Mouse (Mus musculus) forebrain, embryonic 16.5 days (tissue): Measurements from ENCODE around the gene Olfr19. TPM values are rescaled to one million over a fixed set of nuclear protein-coding genes. Genes with fewer than 3 reads are reported as not detected.
"Not testable (repeated sequence)": the region's sequence is repeated elsewhere in the genome, so short reads cannot be mapped to it uniquely, and the experiment has no call there.

Source experiments
- ATAC-seq: fragments of 200-750 bp; cut with Nextera tagmentation; 2 replicates; pipeline ENCODE4 v1.8.0; 2017; ENCODE audit warnings: mild to moderate bottlenecking, moderate library complexity
- H3K27ac ChIP-seq: fragments of 300-500 bp; sonication (generic); 2 replicates; pipeline ENCODE4 v1.5.1; 2014; ENCODE audit warnings: low read length, control low read depth
- H3K27me3 ChIP-seq: fragments of 300-500 bp; sonication (generic); replicated peaks from 2 replicates; pipeline ENCODE4 v1.6.1; 2014; ENCODE audit warnings: low read length; ENCODE audit not compliant: control insufficient read depth, insufficient read depth
- H3K36me3 ChIP-seq: fragments of 300-500 bp; sonication (generic); 2 replicates; pipeline ENCODE4 v1.6.1; 2014; ENCODE audit not compliant: control insufficient read depth, insufficient read depth
- H3K4me1 ChIP-seq: fragments of 300-500 bp; sonication (generic); replicated peaks from 2 replicates; pipeline ENCODE4 v1.6.1; 2014; ENCODE audit warnings: low read length; ENCODE audit not compliant: control insufficient read depth, insufficient read depth
- H3K4me2 ChIP-seq: fragments of 300-500 bp; sonication (generic); 2 replicates; pipeline ENCODE4 v1.6.1; 2014; ENCODE audit warnings: mild to moderate bottlenecking, low read length, control low read depth
- H3K4me3 ChIP-seq: fragments of 300-500 bp; sonication (generic); replicated peaks from 2 replicates; pipeline ENCODE4 v1.5.1; 2014; ENCODE audit warnings: mild to moderate bottlenecking, low read length, control low read depth
- H3K9ac ChIP-seq: fragments of 300-500 bp; sonication (generic); replicated peaks from 2 replicates; pipeline ENCODE4 v1.6.1; 2014; ENCODE audit warnings: low read depth, low read length, control low read depth
- H3K9me3 ChIP-seq: fragments of 300-500 bp; sonication (generic); 2 replicates; pipeline ENCODE4 v1.6.1; 2016; ENCODE audit warnings: low read length; ENCODE audit not compliant: control insufficient read depth
- WGBS: fragments of 180-500 bp; shearing (Covaris S2); extraction: QIAGEN DNeasy Blood & Tissue Kit; methylation state at CpG from one replicate; pipeline ENCODE4 v1.1.7; 2014; 5-methylcytosine and 5-hydroxymethylcytosine counted together
- polyA plus RNA-seq: library from polyadenylated mRNA; unstranded; fragments of >200 nt; fragmentation: Nextera tagmentation; extraction: Ambion mirVana; gene quantifications from 2 replicates; pipeline ENCODE4 v1.2.1, GENCODE M21; 2015

The Olfr19 gene
- polyA plus RNA-seq: not detected in 2 replicates

- WGBS: 69% methylated on average over 2 of the region's 2 CpGs
- ATAC-seq: no peak
- Histone ChIP-seq H3K27ac (no peak within 1 kb of the TSS), H3K36me3 (no peaks in the 10 kb centered on the region), H3K27me3 (no peaks in the 10 kb centered on the region), H3K9ac (no peak within 1 kb of the TSS), H3K4me2 (no peak within 1 kb of the TSS), H3K4me1 (no peaks in the 10 kb centered on the region), H3K9me3 (no peaks in the 10 kb centered on the region), H3K4me3 (no peak within 1 kb of the TSS)
Measured at GRCm38 (mm10) chr16:16676305-16676704, at the start of gene Olfr19. TSS of gene Olfr19 (minus strand) at chr16:16676405.

- no peaks in the 10 kb centered on the region for H3K4me1 ChIP-seq
- H3K4me2 ChIP-seq: no peak overlapping the region
- no peaks in the 10 kb centered on the region for H3K9me3 ChIP-seq
- no peaks in the 10 kb centered on the region for H3K27me3 ChIP-seq
- H3K27ac ChIP-seq: no peak overlapping the region
- no peaks in the 10 kb centered on the region for H3K36me3 ChIP-seq
- no peak for ATAC-seq
- 68% methylated on average over 3 of the region's 3 CpGs for WGBS
- no peak overlapping the region for H3K9ac ChIP-seq
- H3K4me3 ChIP-seq: no peak overlapping the region
Measured at GRCm38 (mm10) chr16:16684975-16685374, 8.8 kb upstream of the Olfr19 start.

GRCm38 (mm10) chr16:16684053-16684452 is 7.8 kb upstream of the Olfr19 start:
- Histone ChIP-seq H3K9ac (no peak overlapping the region), H3K27ac (no peak overlapping the region), H3K4me1 (no peaks in the 10 kb centered on the region), H3K36me3 (no peaks in the 10 kb centered on the region), H3K4me2 (no peak overlapping the region), H3K9me3 (no peaks in the 10 kb centered on the region), H3K27me3 (no peaks in the 10 kb centered on the region), H3K4me3 (no peak overlapping the region)
- 75% methylated on average over 2 of the region's 2 CpGs for WGBS
- ATAC-seq: no peak

- H3K27ac ChIP-seq: no peak overlapping the region
- ATAC-seq: no peak
- H3K9me3 ChIP-seq: no peaks in the 10 kb centered on the region
- no peak overlapping the region for H3K9ac ChIP-seq
- no peaks in the 10 kb centered on the region for H3K27me3 ChIP-seq
- H3K4me3 ChIP-seq: no peak overlapping the region
- H3K4me1 ChIP-seq: no peaks in the 10 kb centered on the region
- 83% methylated on average over 4 of the region's 4 CpGs for WGBS
- no peaks in the 10 kb centered on the region for H3K36me3 ChIP-seq
- H3K4me2 ChIP-seq: no peak overlapping the region
Measured at GRCm38 (mm10) chr16:16664994-16665393, 11.2 kb downstream of the Olfr19 start.

GRCm38 (mm10) chr16:16664516-16664915 is 11.7 kb downstream of the Olfr19 start:
- not testable (repeated sequence) for H3K4me1 ChIP-seq, H3K27me3 ChIP-seq, H3K4me2 ChIP-seq, ATAC-seq, H3K27ac ChIP-seq, H3K4me3 ChIP-seq, H3K9ac ChIP-seq, H3K9me3 ChIP-seq, H3K36me3 ChIP-seq

- Histone ChIP-seq H3K9ac (no peak overlapping the region), H3K4me2 (no peak overlapping the region), H3K27ac (no peak overlapping the region), H3K9me3 (no peaks in the 10 kb centered on the region), H3K36me3 (no peaks in the 10 kb centered on the region), H3K4me3 (no peak overlapping the region), H3K27me3 (no peaks in the 10 kb centered on the region), H3K4me1 (no peaks in the 10 kb centered on the region)
- 81% methylated on average over 1 of the region's 1 CpGs for WGBS
- ATAC-seq: no peak
Measured at GRCm38 (mm10) chr16:16645148-16645547, 31.1 kb downstream of the Olfr19 start.

GRCm38 (mm10) chr16:16633730-16634129 is 42.5 kb downstream of the Olfr19 start:
- ATAC-seq: no peak
- no peaks in the 10 kb centered on the region for H3K27me3 ChIP-seq
- no peak overlapping the region for H3K27ac ChIP-seq
- H3K4me2 ChIP-seq: no peak overlapping the region
- H3K36me3 ChIP-seq: no peaks in the 10 kb centered on the region
- no peak overlapping the region for H3K9ac ChIP-seq
- H3K4me3 ChIP-seq: no peak overlapping the region
- no peaks in the 10 kb centered on the region for H3K9me3 ChIP-seq
- H3K4me1 ChIP-seq: no peaks in the 10 kb centered on the region

Other genes with a start within 250 kb of the Olfr19 start
- 23.6 and 28.8 TPM in 2 replicates for gene Fgd4, start 75.9 kb downstream of the Olfr19 start, polyA plus RNA-seq
- 10.3 and 12.5 TPM in 2 replicates for gene Spag6l, start 153.1 kb upstream of the Olfr19 start, polyA plus RNA-seq
- gene Igll1, start 187.6 kb upstream of the Olfr19 start, polyA plus RNA-seq: 0.25 TPM in 1 of 2 replicates, not detected in the other
- 72.5 and 84.1 TPM in 2 replicates for gene Top3b, start 194.3 kb upstream of the Olfr19 start, polyA plus RNA-seq
- 3.0 and 4.4 TPM in 2 replicates for gene Vpreb1, start 194.4 kb upstream of the Olfr19 start, polyA plus RNA-seq
- gene Ppm1f, start 220.1 kb upstream of the Olfr19 start, polyA plus RNA-seq: 28.3 and 29.3 TPM in 2 replicates